Mouse (Mus musculus) yolk sac, embryonic 10.5 days (tissue): ENCODE results near the gene Spred2.

ENCODE experiments used
- DNase-seq: peaks from one replicate; pipeline ENCODE4 v3.0.0-alpha.2; 2017; ENCODE audit warnings: low spot score

Spred2 gene

GRCm38 (mm10) chr11:19955701-19956100, 31.5 kb downstream of the Spred2 start:
- DNase-seq, result no peak

DNA sequence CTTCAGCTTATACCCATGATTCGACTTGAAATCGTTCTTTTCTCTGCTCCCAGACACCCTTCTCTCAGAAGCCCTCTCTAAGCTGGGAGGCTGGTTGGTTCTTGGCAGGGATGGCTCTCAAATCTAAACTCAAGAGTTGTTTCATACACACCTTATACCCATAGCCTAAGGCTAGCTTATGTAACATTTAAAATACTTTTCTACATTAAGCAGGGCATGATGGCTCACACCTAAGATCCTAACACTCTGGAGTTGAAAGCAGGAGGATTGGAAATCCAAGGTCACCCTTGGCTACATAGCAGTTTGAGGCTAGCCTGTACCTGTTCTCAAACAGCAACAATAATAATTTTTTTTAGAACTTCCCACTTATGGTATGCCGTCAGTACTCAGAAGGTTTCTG, 34.8 kb downstream of the Spred2 start:
- no peak for DNase-seq

DNA sequence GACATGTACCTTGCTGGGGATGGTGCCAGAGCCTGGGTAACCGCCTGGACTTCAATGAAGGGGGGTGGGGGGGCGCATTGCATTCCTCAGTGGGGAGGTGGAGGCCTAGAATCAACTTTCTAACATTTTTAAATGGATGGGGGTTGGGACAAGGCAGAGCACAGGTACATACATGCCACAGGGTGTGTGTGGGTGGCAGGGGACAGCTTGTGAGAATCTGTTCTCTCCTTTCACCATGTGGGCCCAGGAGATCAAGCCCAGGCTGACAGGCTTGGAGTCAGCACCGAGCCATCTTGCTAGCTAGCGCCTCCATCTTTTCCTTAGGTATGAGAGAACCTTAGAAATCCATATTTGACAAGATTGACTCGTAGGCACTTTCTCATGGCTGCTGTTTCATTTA, 35.7 kb downstream of the Spred2 start:
- DNase-seq, result no peak

- no peak for DNase-seq
Measured at GRCm38 (mm10) chr11:19960541-19960940, 36.4 kb downstream of the Spred2 start.

DNA sequence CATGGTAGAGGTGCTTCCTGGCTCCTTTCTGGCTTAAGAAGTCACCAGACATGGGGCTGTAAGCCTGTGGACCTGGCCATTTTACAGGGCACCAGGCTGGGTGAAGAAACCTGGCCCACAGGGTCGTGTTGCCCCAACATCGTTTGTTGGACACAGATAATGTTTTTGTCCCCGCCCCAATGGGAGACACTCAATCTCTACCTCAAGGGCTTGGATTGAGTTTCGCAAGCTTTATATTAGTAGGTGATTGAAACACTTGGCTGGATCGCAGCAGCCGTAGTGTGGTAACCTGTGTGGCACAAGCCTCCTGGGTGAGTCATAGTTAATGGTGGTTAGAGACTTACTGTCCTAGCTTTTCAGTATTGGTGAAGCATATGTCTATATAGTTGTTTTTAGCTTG, 36.9 kb downstream of the Spred2 start:
- no peak for DNase-seq

GRCm38 (mm10) chr11:19961766-19962365, 37.7 kb downstream of the Spred2 start:
- no peak for DNase-seq

GRCm38 (mm10) chr11:19962796-19963195, 38.6 kb downstream of the Spred2 start:
- DNase-seq, result peak; percentile 73

- DNase-seq, result peak; percentile 75
Measured at GRCm38 (mm10) chr11:19963717-19964141, 39.6 kb downstream of the Spred2 start.

GRCm38 (mm10) chr11:19964333-19964732, 40.2 kb downstream of the Spred2 start:
- DNase-seq, result no peak

GRCm38 (mm10) chr11:19965037-19965611, 40.9 kb downstream of the Spred2 start:
- DNase-seq, result no peak

GRCm38 (mm10) chr11:19965664-19966063, 41.5 kb downstream of the Spred2 start:
- no peak for DNase-seq

DNA sequence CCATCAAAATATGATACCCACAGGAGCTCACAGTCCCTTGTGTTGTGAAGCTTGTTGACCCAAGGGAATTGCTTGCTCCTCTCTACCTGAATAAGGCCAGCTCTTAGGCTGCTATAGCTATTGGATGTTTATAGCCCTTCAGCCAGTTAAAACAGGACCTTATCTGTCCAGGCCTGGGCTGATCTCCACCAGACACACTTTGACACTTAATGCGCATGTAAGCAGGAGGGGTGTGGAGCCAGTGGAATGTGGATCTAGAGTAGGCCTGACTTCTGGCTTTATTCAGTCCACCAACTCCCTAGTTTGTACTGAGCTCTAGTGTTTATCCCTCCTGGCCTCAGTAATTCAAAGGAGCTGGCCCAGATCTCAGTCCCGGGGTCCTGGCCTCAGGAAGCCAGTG, 42.1 kb downstream of the Spred2 start:
- DNase-seq, result peak; percentile 78

GRCm38 (mm10) chr11:19969584-19969983, 45.4 kb downstream of the Spred2 start:
- no peak for DNase-seq

GRCm38 (mm10) chr11:19971954-19972750, 48.0 kb downstream of the Spred2 start:
- no peak for DNase-seq

DNA sequence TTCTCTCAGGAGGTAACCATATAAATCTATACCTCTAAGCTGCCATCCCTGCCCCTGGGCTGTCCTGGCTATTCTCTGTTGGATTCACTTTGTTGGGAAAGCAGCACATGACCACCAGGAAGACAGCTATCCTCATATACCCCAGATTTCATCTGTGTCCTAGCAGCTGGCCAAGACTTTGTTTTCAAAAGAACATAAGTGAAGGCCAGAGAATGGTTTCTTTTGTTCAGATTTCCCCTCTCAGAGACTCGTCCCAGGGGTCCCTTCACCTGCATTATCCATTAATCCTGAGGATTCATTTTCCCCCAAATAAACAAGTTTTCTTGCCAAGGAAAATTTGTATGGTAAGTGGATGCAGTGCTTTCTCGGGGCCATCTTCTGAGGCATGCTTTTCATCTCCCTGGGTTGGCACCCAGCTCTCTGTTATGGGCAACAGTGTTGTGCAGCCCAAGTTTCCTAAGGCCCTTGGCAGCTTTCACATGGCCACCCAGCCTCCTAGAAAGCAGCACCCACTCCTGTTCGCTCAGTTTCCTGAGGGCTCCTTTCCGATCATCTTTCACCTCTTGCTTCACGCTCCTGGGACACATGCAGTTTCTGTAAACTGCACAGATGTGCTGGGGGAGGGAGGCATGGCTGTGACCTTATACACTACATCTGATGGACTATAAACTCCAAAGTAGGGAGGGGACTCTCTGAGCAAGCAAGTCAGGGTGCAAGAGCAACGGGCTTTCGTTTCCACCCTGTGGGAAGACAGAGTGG, 49.0 kb downstream of the Spred2 start:
- DNase-seq, result no peak

DNA sequence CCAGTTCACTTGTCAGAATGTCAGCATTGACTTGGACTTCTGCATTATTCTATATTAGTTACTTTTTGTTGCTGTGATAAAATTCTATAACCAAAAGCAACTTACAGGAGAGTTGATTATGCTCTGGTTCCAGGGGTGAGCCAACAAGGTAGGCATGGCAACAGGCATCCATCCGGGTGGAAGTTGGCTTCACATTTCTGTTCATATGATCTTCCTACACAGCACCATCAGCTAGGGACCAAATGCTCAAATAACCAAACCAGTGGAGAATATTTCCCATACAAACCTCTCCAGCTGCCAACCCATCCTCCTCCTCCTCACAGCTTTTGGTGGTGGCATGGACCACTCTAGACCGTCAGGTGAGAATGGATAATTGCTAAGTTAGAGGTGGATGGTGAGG, 51.9 kb downstream of the Spred2 start:
- DNase-seq, result no peak

DNA sequence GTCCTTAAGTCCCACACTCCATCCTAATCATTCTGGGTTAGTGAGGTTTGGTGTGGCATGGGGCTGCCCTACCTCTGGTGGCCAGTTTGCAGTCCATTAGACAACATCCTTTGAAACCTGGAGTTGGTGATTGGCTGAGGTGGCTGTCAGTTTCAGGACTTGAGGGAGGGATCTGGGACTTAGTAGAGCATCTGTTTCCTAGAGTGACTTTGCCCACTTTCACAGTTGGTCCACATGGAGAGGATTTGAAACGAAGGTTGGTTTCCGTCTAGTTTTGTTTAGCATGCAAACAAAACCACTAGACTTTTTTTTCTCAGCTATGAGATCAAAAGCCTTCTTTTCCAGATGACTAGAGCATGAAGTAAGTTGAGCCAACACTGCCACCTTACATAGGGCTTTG, 53.5 kb downstream of the Spred2 start:
- DNase-seq, result no peak

DNA sequence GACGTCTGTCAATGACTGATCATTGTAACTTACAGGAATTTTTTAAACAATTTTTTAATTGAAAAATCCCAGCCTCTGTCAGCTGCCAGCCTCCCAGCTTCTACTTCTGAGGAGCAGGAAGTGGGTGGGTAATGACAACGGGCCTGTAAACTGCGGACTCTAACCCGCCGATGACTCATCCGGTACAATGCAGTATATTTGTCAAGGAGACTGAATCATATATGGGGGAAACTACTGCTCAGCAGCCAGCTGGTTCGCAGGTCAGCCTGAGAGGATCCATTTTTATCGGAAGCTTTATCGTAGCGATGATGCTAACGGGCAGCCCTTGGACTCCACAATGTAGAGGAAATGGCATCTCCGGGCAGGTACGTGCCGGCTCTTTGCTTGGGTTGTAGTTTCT, 55.2 kb downstream of the Spred2 start:
- DNase-seq, result peak; percentile 74

- DNase-seq, result no peak
Measured at GRCm38 (mm10) chr11:19982113-19982512, 57.9 kb downstream of the Spred2 start.

GRCm38 (mm10) chr11:19982779-19983178, 58.6 kb downstream of the Spred2 start:
- no peak for DNase-seq

DNA sequence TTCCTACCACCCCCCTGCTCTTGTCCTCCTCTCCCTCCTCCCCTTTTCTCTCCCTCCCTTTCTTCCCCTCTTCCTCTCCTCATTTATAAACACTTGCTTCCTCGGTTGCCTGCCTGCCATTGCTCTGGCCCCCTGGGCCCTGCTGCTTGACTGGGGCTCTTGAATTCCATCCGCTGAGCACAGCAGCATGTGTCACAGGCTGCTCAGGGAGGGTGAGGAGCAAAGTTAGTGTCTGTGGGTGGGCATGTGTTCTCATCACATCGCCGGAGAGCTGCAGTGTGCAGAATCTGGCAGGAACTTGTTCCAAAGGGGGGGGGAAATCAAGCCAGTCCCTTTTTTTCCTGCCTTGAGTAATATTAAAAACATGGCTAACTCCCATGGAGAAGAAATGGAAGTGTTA, 59.1 kb downstream of the Spred2 start:
- no peak for DNase-seq

- no peak for DNase-seq
Measured at GRCm38 (mm10) chr11:19984029-19984428, 59.9 kb downstream of the Spred2 start.
